Mouse (Mus musculus) embryo, embryonic 10 days (tissue): ENCODE measurements around the gene Itm2a.

Experiments used
- DNase-seq: peaks from one replicate; pipeline ENCODE4 v3.0.0-alpha.2; 2015; ENCODE audit warnings: low spot score

Itm2a gene

GRCm38 (mm10) chrX:107402915-107403912 lies at the start of gene Itm2a:
Gene Itm2a, minus strand, starts transcription at chrX:107403376.
- peak; percentile 61 for DNase-seq

DNA sequence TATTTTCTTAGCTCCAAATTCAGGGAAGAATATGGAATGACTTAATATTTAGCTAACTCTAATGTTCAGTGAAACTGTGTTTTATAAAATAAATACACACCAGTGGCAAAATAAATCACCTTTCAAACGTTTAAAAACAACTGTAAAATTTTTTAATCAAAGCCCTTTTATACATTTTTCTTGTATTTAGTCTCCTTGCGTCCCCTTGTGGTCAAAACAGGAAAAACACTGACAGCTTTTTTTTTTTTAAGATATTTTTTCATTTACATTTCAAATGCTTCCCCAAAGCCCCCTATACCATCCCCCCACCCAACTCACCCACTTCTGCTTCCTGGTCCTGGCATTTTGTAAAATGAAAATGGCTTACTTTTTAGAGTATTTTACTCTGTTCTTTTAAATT lies 32.7 kb upstream of the Itm2a start:
- no peak for DNase-seq

GRCm38 (mm10) chrX:107421304-107421703 lies 18.1 kb upstream of the Itm2a start:
- no peak for DNase-seq

DNA sequence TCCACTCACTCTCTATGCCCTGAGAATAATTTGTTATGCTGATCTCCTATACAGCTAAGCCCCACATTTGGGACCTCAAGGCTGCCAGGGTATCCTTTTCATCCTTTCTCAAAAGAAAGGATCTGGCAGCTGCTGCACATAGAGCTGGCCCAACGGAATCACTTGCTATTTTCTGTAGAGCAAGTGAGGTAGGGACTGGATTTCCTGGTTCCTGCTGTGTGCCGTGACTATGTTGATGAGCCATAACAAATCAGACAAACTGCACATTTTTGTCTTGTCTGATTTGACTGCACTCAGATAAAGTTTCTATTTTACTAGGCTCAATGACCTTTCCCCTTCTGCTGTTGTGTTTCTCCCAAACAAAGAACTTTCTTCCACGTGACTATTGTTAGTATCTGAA lies 14.2 kb upstream of the Itm2a start:
- DNase-seq, result peak; percentile 39

- DNase-seq, result no peak
Measured at GRCm38 (mm10) chrX:107415999-107416398, 12.8 kb upstream of the Itm2a start.

DNA sequence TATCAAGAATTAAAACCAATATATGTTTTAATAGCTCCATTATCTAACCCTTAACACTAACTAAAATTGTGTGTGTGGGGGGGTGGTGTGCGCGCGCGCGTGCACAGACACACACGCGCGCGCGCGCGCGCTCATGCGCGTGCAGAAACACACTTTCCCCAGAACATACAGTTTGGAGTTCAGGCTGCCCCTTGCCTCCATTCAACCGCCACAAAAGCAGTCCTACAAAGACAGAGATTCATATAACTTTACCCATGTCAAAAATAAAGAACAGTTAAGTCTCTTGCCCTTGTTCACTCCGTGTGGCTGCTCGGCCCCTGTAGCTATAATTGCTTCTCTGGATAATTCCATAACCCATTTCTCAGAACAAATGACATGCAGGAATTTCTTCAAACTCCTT lies 695 bp downstream of the Itm2a start:
- DNase-seq, result no peak

DNA sequence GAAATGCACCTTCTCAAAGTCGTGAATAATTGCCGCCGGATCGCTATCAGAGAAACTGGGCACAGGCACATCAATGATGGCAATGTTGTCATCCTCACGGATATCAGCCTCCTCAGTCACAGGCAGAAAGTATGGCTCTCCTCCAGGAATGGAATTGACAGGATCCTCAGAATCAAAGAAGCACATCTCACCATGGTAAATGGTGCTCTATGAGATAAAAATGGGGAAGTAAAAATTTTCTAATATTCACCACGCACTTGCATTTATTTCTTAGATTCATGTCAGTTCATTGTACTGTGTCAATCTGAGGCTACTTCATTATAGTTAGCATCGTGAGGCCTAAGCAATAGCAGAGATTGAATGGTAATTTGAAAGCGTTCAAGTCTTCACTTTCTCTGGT lies 4.1 kb downstream of the Itm2a start:
- DNase-seq, result no peak

GRCm38 (mm10) chrX:107393256-107393655 lies 9.9 kb downstream of the Itm2a start:
- DNase-seq, result no peak

GRCm38 (mm10) chrX:107375329-107375728 lies 27.8 kb downstream of the Itm2a start:
- DNase-seq, result no peak
